Mouse (Mus musculus): ENCODE results near the gene Ugt1a2.
A peak's percentile ranks its signal among the peaks of the same experiment; 100 is the strongest.

Gene Ugt1a2

GRCm38 (mm10) chr1:88218051-88218450 is 17.6 kb downstream of the Ugt1a2 start:
- peak; percentile 94 for DNase-seq

DNA sequence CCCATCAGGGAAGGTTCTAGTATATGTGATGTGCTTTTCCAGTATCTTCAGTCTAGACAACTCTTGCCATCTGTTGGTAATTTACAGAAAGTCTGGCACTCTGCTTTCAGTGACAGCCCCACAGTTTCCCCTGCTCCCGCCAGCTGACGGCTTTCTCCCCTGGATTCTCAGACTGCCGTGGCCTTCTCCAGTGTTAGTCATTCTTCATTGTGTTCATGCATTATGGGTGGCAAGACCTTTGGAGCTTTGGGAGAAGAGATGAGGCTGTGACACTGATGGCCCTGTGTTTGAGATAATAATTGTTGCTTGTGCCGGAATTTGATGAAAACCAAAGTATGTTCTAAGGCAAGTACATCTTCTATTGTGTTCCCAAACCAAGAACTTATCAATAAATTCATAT is 18.2 kb downstream of the Ugt1a2 start:
- DNase-seq = peak; percentile 82

GRCm38 (mm10) chr1:88219054-88219453 is 18.7 kb downstream of the Ugt1a2 start:
- peak; percentile 86 for DNase-seq

DNA sequence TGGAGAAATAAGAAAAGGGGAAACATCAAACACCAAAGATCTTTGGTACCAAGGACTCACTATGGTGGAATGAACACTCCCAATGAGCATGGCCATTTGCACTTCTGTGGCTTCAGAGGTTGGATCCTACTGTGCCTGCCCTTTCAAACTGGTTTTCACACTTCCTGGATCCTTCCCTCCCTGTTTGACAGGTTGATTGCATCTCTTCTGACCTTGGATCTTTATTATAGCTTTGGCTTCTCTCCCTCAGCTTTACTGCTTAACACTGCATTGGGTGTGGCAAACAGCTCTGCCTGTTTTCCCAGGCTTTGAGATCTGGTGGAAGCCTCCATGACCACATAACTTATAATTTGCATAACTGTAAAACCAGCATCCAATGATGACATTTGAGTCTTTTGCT is 19.9 kb downstream of the Ugt1a2 start:
- peak; percentile 92 for DNase-seq

DNA sequence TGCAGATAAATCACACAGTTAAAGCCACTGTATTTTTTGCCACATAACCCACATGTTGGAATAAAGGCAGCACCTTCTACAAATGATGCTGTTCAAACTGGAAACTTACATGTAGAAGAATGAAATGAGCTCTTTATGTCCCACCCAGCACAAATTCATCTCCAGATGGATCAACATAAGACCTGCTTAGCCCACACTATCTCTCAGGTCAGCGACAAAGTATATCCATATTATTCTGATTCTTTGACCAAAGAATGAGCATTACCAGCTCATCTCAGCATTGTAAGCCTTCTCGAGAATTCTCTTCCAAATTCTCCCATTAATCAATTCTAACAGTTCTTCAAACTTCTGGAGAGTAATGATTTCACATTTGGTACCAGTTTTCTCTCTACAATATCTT is 21.8 kb downstream of the Ugt1a2 start:
- peak; percentile 4 for DNase-seq

- DNase-seq = peak; percentile 94
Measured at GRCm38 (mm10) chr1:88223011-88223515, 22.7 kb downstream of the Ugt1a2 start.

DNA sequence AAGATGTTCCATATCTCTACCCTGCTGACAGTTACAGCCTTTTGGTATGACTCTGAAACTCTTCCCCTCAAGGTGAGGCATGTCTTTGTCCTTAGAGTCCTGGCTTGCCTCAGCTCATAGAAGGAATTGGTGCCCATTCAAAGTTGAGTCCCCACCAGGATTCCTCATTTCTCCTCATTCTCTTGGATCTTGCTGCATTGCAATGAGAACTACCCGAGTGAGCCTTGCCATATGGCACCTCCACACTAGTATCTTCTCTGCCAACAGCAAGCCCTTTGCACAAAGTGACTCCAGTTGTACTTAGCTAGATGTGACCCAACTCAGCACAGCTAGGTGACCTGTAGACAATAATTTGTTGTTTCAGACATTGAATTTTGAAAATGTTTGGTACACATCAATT is 23.2 kb downstream of the Ugt1a2 start:
- DNase-seq = peak; percentile 93

GRCm38 (mm10) chr1:88224029-88224776 is 23.8 kb downstream of the Ugt1a2 start:
- peak; percentile 93 for DNase-seq

DNA sequence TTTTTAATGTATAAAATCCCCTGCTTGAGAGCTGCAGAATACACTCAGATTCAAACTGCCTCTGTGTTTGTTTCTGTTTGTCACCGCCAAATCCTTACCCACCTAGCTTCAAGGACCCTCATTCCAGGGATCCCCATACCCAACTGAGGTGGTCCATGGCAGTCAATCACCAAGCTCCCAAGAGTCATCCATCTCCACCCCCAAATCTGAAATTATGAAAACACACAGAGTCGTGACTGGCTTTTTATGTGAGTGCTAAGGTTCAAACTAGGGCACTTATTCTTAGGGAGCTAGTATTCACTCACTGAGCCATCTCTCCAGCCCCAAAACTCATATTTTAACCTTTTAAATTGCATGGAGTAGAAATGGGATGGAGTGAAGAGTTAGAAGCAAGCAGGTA is 24.9 kb downstream of the Ugt1a2 start:
- DNase-seq = peak; percentile 92

DNA sequence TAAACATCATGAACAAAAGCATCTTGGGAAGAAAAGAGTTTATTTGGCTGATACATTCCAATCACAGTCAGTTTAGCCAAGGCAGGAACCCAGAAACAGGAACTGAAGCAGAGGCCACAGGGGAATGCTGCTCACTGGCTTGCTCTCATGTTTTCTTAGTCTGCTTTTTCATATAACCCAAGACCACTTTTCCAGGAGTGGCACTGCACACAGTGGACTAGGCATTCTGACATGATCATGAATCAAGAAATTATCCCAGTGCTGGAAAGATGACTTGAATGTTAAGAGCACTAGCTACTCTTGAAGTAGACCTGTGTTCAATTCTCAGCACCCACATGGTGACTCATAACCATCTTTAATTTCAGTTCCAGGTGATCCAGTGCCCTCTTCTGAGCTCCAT is 25.3 kb downstream of the Ugt1a2 start:
- peak; percentile 92 for DNase-seq

GRCm38 (mm10) chr1:88226670-88227379 is 26.4 kb downstream of the Ugt1a2 start, which contains the start of gene Mroh2a:
Gene Mroh2a (plus strand): TSS chr1:88226986.
- DNase-seq = peak; percentile 97

DNA sequence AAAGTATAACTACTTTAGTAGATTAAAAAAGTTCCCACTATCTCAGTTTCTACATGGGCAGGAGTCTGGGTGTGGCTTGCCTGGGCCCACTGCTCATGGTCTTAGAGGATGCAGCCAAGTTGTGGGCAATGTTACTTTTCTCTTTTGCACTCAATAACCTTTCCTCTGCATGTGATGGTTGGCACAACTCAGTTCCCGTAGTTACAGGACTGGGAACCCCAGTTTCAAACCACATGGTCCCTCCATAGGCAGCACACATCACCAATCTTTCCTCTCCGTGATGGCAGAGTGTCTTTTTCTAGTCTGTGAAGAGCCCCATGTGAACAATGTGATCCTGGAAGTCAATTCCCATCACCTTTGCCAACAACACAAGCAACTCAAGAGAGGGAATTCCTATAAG is 27.1 kb downstream of the Ugt1a2 start:
- DNase-seq = peak; percentile 94

DNA sequence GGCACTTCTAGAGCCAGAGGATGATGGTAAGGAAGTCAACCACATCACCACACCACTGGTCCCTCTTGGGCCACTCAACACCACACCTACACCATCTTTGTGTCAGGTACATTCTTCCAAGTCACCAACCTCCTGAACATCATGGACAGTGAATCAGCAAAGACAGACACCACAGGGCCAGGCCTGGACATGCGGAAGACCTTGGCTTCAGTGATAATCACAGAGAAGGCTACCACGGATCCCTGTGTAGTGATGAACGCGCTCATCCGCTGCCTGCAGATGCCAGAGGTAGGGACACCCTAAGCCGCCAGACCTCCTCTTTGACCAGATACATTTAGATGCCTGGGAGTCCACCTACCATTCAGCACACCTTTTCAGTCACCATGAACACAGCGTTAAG is 27.7 kb downstream of the Ugt1a2 start:
- DNase-seq = peak; percentile 95

GRCm38 (mm10) chr1:88229566-88229965 is 29.2 kb downstream of the Ugt1a2 start:
- DNase-seq = no peak

DNA sequence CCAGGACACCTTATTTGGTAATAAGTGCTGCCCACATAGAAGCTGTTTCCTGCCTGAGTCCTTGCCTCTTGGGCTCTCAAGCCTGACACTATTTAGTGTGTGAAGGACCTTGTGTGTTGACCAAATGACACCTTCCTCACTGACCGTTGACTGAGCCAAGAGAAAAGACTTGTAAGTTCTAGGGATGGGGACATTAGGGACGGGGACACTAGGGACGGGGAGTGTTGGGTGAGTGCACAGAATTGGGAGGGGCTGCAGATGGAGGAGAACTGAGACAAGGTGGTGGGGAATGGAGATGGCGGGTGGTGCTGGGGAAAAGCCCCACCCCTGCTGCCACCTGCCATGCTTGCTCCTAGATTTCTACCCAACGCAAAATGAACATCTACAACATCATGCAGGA is 29.6 kb downstream of the Ugt1a2 start:
- DNase-seq = peak; percentile 95

- DNase-seq = no peak
Measured at GRCm38 (mm10) chr1:88230421-88230820, 30.0 kb downstream of the Ugt1a2 start.

- DNase-seq = peak; percentile 91
Measured at GRCm38 (mm10) chr1:88230981-88231802, 30.8 kb downstream of the Ugt1a2 start.

DNA sequence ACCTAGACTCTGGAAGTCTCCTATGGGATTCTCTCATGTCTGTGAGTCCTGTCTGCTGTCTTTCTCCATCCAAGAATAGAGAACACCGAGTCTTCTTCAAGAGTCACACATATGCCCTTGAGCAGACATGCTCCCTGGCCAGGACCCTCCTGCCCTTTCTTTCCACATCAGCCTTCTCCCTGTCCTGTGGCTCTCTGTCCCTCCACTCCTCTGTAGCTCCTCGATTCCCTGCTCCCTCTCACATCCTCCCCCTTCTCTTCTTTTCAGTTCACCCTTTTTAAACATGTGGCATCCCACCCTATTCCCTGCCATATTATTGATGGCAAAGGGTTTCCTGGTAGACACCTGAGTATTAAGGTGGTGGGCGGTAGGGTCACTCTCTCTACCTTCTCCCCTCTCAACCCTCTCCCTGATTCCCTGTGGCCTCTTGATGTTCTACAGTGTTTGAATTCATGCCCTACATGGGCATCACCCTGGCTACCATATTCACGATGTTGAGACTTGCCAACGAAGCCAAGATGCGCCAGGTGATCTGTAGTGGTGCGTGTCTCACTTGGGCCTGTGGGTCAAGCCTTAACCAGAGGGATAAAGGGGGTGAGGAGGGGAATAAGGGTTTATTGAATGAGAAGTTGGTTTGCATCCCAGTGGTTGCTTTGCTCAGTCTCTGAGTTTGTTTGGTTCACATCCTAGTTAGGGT is 31.6 kb downstream of the Ugt1a2 start:
- DNase-seq = peak; percentile 94

- peak; percentile 94 for DNase-seq
Measured at GRCm38 (mm10) chr1:88232664-88233380, 32.4 kb downstream of the Ugt1a2 start.

- DNase-seq = peak; percentile 95
Measured at GRCm38 (mm10) chr1:88233421-88234247, 33.2 kb downstream of the Ugt1a2 start.

DNA sequence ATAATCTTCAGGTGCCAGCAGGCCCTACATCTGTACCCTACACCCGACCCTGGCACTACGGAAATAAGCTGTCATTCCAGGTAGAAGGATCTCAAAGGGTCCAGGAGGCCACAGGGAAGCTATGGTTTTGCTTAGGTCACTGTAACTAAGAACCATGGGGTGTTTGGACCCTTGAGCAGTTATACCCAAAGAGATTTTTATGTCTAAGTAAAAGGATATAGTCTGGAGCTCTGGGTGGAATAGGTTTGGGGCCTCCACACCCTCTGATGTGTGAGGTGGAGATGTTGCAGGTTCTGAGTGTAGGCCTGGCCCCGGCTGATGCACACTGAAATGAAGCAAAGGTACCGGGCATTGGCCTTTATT is 33.8 kb downstream of the Ugt1a2 start:
- DNase-seq = peak; percentile 91
